Mouse (Mus musculus): ENCODE results near the gene Msx1. TPM values are rescaled to one million over a fixed set of nuclear protein-coding genes. Genes with fewer than 3 reads are reported as not detected.

Msx1 gene
- polyA plus RNA-seq, 1 experiment: 1.1 TPM

DNA sequence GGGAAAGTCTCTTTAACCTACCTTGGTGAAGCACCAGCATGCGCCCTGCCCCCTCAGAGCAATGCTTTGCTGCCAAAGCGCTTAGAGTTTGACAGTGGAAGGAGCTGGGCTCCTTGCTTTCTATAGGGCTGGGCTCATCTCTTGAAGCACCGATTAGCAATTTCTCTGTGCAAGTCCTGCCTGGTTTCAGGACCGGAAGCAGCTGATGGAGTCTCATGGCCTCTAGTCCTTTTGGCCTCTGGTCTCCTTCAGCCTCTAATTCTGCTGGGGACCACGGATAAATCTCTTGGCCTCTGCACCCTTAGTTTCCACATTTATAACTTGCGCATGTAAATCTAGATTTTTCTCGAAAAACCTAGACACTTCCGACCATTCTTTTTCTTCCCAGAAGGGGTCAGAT, 3.7 kb downstream of the Msx1 start:
- H3K27ac ChIP-seq (ENCODE audit: insufficient read depth, low read depth, low read length): no peak overlapping the region
- no peak overlapping the region for H3K4me3 ChIP-seq (ENCODE audit: insufficient read depth, low read depth, low read length)
- WGBS: 27% methylated on average over 8 of the region's 8 CpGs
- no peaks in the 10 kb centered on the region for H3K36me3 ChIP-seq (ENCODE audit: control insufficient read depth, insufficient read depth, low read length)
- no peak for DNase-seq
- H3K27me3 ChIP-seq (replicated peaks; ENCODE audit: control insufficient read depth, insufficient read depth, low read length): peaks cover 11% of the 10 kb centered on the region
- TF ChIP-seq CTCF (conservative IDR thresholded peaks at IDR 0.05; ENCODE audit: insufficient read depth, insufficient read length, low read depth, low read length) (no peak), POLR2A (IDR thresholded peaks at IDR 0.05; ENCODE audit: low read depth, low read length) (no peak)
- no peaks in the 10 kb centered on the region for H3K4me1 ChIP-seq (ENCODE audit: control insufficient read depth, insufficient read depth, low read length)

DNA sequence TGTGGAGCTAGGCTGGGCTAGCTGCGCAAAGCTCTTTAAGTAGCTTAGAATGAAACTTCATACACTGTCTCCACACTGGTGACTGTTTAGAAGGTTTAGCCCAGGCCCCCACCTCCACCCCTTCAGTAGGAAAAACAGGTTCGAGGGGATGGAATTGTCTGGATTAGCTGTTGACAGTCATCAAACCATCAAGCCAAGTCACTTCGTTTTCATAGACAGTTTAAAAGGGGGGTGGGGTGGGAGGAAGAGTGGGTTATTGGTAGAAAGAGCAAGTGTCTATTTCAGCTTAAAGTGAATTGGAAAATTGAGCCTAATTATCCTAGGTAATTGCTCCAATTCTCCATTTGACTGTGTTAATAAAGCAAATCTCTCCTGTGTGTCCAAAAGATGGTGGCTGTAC, 4.4 kb downstream of the Msx1 start:
- 23% methylated on average over 3 of the region's 3 CpGs for WGBS
- peaks cover 11% of the 10 kb centered on the region for H3K27me3 ChIP-seq (replicated peaks; ENCODE audit: control insufficient read depth, insufficient read depth, low read length)
- no peak overlapping the region for H3K4me3 ChIP-seq (ENCODE audit: insufficient read depth, low read depth, low read length)
- H3K4me1 ChIP-seq (ENCODE audit: control insufficient read depth, insufficient read depth, low read length): no peaks in the 10 kb centered on the region
- no peaks in the 10 kb centered on the region for H3K36me3 ChIP-seq (ENCODE audit: control insufficient read depth, insufficient read depth, low read length)
- no peak overlapping the region for H3K27ac ChIP-seq (ENCODE audit: insufficient read depth, low read depth, low read length)
- TF ChIP-seq CTCF (conservative IDR thresholded peaks at IDR 0.05; ENCODE audit: insufficient read depth, insufficient read length, low read depth, low read length): no peak
- no peak for TF ChIP-seq POLR2A (IDR thresholded peaks at IDR 0.05; ENCODE audit: low read depth, low read length)
- DNase-seq: no peak

GRCm38 (mm10) chr5:37819541-37819940, 4.8 kb downstream of the Msx1 start:
- WGBS: 29% methylated on average over 5 of the region's 5 CpGs
- H3K4me3 ChIP-seq (ENCODE audit: insufficient read depth, low read depth, low read length): no peak overlapping the region
- TF ChIP-seq CTCF (conservative IDR thresholded peaks at IDR 0.05; ENCODE audit: insufficient read depth, insufficient read length, low read depth, low read length) (no peak), POLR2A (IDR thresholded peaks at IDR 0.05; ENCODE audit: low read depth, low read length) (no peak)
- H3K4me1 ChIP-seq (ENCODE audit: control insufficient read depth, insufficient read depth, low read length): no peaks in the 10 kb centered on the region
- no peak for DNase-seq
- H3K27ac ChIP-seq (ENCODE audit: insufficient read depth, low read depth, low read length): no peak overlapping the region
- H3K36me3 ChIP-seq (ENCODE audit: control insufficient read depth, insufficient read depth, low read length): no peaks in the 10 kb centered on the region
- H3K27me3 ChIP-seq (replicated peaks; ENCODE audit: control insufficient read depth, insufficient read depth, low read length): peaks cover 11% of the 10 kb centered on the region

GRCm38 (mm10) chr5:37818533-37819215, 5.7 kb downstream of the Msx1 start:
- Histone ChIP-seq H3K27ac (ENCODE audit: insufficient read depth, low read depth, low read length) (no peak overlapping the region), H3K36me3 (ENCODE audit: control insufficient read depth, insufficient read depth, low read length) (no peaks in the 10 kb centered on the region), H3K27me3 (replicated peaks; ENCODE audit: control insufficient read depth, insufficient read depth, low read length) (peaks cover 6% of the 10 kb centered on the region), H3K4me3 (ENCODE audit: insufficient read depth, low read depth, low read length) (no peak overlapping the region), H3K4me1 (ENCODE audit: control insufficient read depth, insufficient read depth, low read length) (no peaks in the 10 kb centered on the region)
- 11% methylated on average over 25 of the region's 25 CpGs for WGBS
- no peak for DNase-seq
- no peak for TF ChIP-seq POLR2A (IDR thresholded peaks at IDR 0.05; ENCODE audit: low read depth, low read length)
- TF ChIP-seq CTCF (conservative IDR thresholded peaks at IDR 0.05; ENCODE audit: insufficient read depth, insufficient read length, low read depth, low read length): no peak

- TF ChIP-seq POLR2A (IDR thresholded peaks at IDR 0.05; ENCODE audit: low read depth, low read length) (no peak), CTCF (conservative IDR thresholded peaks at IDR 0.05; ENCODE audit: insufficient read depth, insufficient read length, low read depth, low read length) (no peak)
These were observed 6.5 kb downstream of the Msx1 start for GRCm38 (mm10) chr5:37817658-37818532.

GRCm38 (mm10) chr5:37816907-37817657, 7.3 kb downstream of the Msx1 start:
- Histone ChIP-seq H3K36me3 (ENCODE audit: control insufficient read depth, insufficient read depth, low read length) (no peaks in the 10 kb centered on the region), H3K4me1 (ENCODE audit: control insufficient read depth, insufficient read depth, low read length) (no peaks in the 10 kb centered on the region), H3K4me3 (ENCODE audit: insufficient read depth, low read depth, low read length) (no peak overlapping the region), H3K27me3 (replicated peaks; ENCODE audit: control insufficient read depth, insufficient read depth, low read length) (peaks cover 2% of the 10 kb centered on the region; the same call in 1 of the 2 replicates), H3K27ac (ENCODE audit: insufficient read depth, low read depth, low read length) (no peak overlapping the region)
- TF ChIP-seq CTCF (conservative IDR thresholded peaks at IDR 0.05; ENCODE audit: insufficient read depth, insufficient read length, low read depth, low read length) (peak; percentile 34), POLR2A (IDR thresholded peaks at IDR 0.05; ENCODE audit: low read depth, low read length) (no peak)
- DNase-seq: no peak
- WGBS: 2% methylated on average over 46 of the region's 46 CpGs

More at GRCm38 (mm10) chr5:37817658-37818532, 6.5 kb downstream of the Msx1 start:
- DNase-seq: no peak
- 9% methylated on average over 34 of the region's 34 CpGs for WGBS
- no peaks in the 10 kb centered on the region for H3K4me1 ChIP-seq (ENCODE audit: control insufficient read depth, insufficient read depth, low read length)
- no peak overlapping the region for H3K27ac ChIP-seq (ENCODE audit: insufficient read depth, low read depth, low read length)
- no peaks in the 10 kb centered on the region for H3K36me3 ChIP-seq (ENCODE audit: control insufficient read depth, insufficient read depth, low read length)
- H3K27me3 ChIP-seq (replicated peaks; ENCODE audit: control insufficient read depth, insufficient read depth, low read length): peaks cover 2% of the 10 kb centered on the region; the same call in 1 of the 2 replicates
- no peak overlapping the region for H3K4me3 ChIP-seq (ENCODE audit: insufficient read depth, low read depth, low read length)

Data from kidney, adult 2 months (tissue).